Mouse (Mus musculus): ENCODE measurements around the gene Fbxo27. TPM values are rescaled to one million over a fixed set of nuclear protein-coding genes. Genes with fewer than 3 reads are reported as not detected.
"Not testable (repeated sequence)": the region's sequence is repeated elsewhere in the genome, so short reads cannot be mapped to it uniquely, and the experiment has no call there.

The Fbxo27 gene
- total RNA-seq, 2 experiments from 2014 or later = 20.1 to 22.8 TPM

GRCm38 (mm10) chr7:28701306-28701705 is 8.7 kb downstream of the Fbxo27 start:
- intact Hi-C loops (cut with DNase I); DNase-seq: not testable (repeated sequence)

DNA sequence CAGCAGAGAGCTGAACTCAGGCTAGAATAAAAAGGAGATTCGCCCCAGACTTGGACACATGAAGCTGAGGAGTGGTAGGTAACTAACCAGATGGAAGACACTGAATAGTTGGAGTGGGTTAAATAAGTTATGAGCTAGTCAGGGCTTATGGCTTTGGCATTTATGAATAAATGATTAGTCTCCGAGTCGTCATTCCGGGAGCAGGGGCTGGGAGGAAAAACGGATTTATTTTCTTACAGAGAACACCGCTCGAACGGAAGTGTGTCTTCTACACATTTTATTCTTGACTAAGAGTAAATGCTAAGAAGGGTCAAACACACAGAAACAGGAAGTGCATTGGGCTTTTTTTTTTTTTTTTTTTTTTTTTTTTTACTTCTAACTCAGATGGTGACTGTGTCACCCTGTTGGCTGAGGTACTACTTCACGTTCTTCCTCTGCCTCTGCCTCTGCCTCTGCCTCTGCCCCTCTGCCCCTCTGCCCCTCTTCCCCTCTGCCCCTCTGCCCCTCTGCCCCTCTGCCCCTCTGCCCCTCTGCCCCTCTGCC is 10.0 kb downstream of the Fbxo27 start:
- no peak for DNase-seq
- intact Hi-C loops (cut with DNase I) = no loop called here

DNA sequence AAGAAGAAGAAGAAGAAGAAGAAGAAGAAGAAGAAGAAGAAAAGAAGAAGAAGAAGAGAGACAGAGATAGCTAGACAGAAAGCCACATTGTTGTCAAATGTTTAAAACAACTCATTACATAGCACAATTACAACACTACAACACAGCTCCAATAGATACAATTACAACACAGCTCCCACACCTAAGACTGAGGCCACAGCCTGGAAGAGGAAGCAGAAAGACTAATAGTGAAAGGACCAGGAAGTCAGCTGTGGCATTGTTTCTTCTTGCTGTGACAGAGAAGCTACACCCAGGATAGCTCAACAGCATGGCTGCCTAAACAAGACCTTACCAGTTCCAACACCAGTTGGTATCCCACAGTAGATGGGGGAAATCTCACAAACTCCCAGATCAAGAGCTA is 16.8 kb downstream of the Fbxo27 start:
- intact Hi-C loops (cut with DNase I) = no loop called here
- DNase-seq = no peak

GRCm38 (mm10) chr7:28710962-28711361 is 18.3 kb downstream of the Fbxo27 start:
- intact Hi-C loops (cut with DNase I) = no loop called here
- no peak for DNase-seq

GRCm38 (mm10) chr7:28714667-28715066 is 22.0 kb downstream of the Fbxo27 start:
- no peak for DNase-seq
- intact Hi-C loops (cut with DNase I) = loop anchor here (5.0 kb wide), 1 partner anchor 267 kb away; no protein-coding TSS in a partner anchor

DNA sequence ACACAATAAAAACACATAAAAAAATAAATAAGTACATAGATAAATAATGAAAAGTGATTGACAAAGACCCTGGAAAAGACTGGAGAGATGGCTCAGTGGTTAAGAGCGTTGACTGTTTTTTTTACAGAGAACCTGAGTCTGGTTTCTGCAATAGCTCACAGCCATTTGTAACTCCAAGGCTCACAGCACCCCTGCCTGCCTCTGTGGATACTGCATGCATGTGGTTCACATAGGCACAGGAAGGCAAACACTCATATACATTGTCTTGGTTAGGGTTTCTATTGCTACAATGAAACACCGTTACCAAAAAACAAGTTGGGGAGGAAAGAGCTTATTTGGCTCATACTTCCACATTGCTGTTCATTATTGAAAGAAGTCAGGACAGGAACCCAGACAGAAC is 22.9 kb downstream of the Fbxo27 start:
- DNase-seq = no peak

GRCm38 (mm10) chr7:28716590-28717281 is 24.1 kb downstream of the Fbxo27 start, which contains the start of gene Fbxo17:
TSS of gene Fbxo17 (plus strand) at chr7:28716804.
- intact Hi-C loops (cut with DNase I) = loop anchor here (5.0 kb wide), 1 partner anchor 269 kb away; no protein-coding TSS in a partner anchor
- peak; percentile 46 for DNase-seq

More for the DNA sequence above, 22.9 kb downstream of the Fbxo27 start:
- intact Hi-C loops (cut with DNase I) = loop anchor here (5.0 kb wide), 1 partner anchor 268 kb away; no protein-coding TSS in a partner anchor

GRCm38 (mm10) chr7:28717726-28718125 is 25.1 kb downstream of the Fbxo27 start:
- intact Hi-C loops (cut with DNase I) = loop anchor here (5.0 kb wide), 1 partner anchor 270 kb away; no protein-coding TSS in a partner anchor
- no peak for DNase-seq

DNA sequence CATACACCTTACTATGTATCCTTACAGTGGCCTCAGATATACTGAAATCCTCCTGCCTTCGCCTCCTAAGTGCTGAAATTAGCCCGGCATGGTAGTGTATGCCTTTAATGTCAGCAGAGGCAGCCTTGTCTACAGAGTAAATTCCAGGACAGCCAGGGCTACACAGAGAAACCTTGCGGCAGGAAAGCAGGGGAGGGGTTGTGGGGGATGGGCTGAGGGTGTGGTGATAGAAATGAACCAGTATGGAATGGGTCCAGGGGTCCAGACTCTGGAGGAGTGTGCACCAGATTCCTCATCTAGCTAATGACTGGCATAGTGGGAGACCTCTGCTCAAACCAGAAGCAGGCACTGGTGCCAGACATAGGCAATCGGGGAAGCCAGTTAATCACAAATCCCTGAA is 26.5 kb downstream of the Fbxo27 start:
- intact Hi-C loops (cut with DNase I) = loop anchor here (5.0 kb wide), 1 partner anchor 272 kb away; no protein-coding TSS in a partner anchor
- DNase-seq = no peak

- intact Hi-C loops (cut with DNase I) = loop anchor here (5.0 to 10.0 kb wide), 3 partner anchors 65 to 272 kb away; partner anchors contain the start of gene Rinl
- no peak for DNase-seq
These were observed 27.0 kb downstream of the Fbxo27 start for GRCm38 (mm10) chr7:28719650-28720049.

DNA sequence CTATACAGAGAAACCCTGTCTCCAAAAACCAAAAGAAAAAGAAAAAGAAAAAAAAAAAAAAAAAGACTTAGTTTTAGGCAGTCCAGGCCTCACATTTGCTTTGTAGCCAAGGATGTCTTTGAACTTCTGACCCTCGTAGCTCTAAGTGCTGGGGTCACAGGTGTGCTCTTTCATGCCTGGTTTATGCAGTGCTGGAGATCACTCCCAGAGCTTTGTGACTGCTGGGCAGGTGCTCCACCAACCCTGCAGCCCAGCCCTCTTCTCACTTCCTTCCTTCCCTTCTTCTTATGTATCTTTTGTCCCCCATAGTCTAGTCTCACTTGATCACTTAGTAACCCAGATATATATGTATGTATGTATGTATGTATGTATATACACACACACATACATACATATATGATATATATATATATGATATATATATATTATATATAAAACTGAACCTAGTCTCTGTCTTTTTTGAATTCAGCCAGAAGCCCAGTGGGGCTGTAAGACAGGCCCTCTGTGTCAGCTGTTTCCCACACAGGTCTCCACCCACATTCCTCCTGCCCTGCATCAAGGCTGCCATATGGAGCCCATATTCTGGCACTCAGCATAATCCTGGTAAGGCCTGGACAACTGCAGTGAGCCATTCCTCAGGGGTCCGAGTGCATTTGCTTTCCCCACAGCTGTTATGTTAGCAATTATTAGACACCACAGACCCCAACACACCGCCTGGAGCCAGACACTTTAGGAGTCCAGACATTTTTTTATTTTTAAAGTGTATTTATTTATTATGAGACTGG is 28.3 kb downstream of the Fbxo27 start:
- DNase-seq = peak; percentile 37
- intact Hi-C loops (cut with DNase I) = loop anchor here (10.0 kb wide), 2 partner anchors 64 to 116 kb away; partner anchors contain the start of gene Rinl

- intact Hi-C loops (cut with DNase I) = loop anchor here (10.0 kb wide), 2 partner anchors 63 to 117 kb away; partner anchors contain the start of gene Rinl
These were observed 29.4 kb downstream of the Fbxo27 start for GRCm38 (mm10) chr7:28722079-28722478.

GRCm38 (mm10) chr7:28724613-28725012 is 32.0 kb downstream of the Fbxo27 start:
- intact Hi-C loops (cut with DNase I) = loop anchor here (10.0 kb wide), 2 partner anchors 60 to 120 kb away; partner anchors contain the start of gene Rinl
- no peak for DNase-seq

More at GRCm38 (mm10) chr7:28722079-28722478, 29.4 kb downstream of the Fbxo27 start:
- DNase-seq = no peak

DNA sequence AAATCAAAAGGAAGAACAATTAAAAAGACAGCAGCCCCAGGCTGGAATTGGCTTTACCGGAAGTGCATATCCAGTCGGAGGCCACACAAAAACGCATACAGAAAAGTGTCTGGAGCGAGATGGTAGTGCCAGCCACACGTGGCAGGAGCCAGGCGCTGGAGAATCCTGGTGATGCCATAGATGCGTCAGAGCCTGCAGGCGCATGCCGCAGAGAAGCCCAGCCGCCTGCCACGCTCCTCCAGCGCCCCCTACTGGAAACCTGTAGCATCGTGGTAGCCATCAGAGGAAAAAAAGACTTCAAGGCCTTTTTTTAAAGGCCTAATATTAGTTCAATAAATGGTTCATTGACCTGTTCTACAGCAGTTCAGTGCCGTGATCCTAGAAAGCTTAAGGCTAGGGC is 34.0 kb downstream of the Fbxo27 start:
- intact Hi-C loops (cut with DNase I) = loop anchor here (10.0 kb wide), 2 partner anchors 58 to 122 kb away; partner anchors contain the start of gene Rinl
- peak; percentile 82 for DNase-seq

GRCm38 (mm10) chr7:28727649-28728340 is 35.1 kb downstream of the Fbxo27 start:
- intact Hi-C loops (cut with DNase I) = loop anchor here (10.0 kb wide), 2 partner anchors 57 to 123 kb away; partner anchors contain the start of gene Rinl
- DNase-seq = peak; percentile 49

GRCm38 (mm10) chr7:28732341-28733142 is 39.9 kb downstream of the Fbxo27 start:
- intact Hi-C loops (cut with DNase I) = no loop called here
- peak; percentile 73 for DNase-seq

- DNase-seq = no peak
- intact Hi-C loops (cut with DNase I) = no loop called here
These were observed 40.6 kb downstream of the Fbxo27 start for GRCm38 (mm10) chr7:28733211-28733610.

DNA sequence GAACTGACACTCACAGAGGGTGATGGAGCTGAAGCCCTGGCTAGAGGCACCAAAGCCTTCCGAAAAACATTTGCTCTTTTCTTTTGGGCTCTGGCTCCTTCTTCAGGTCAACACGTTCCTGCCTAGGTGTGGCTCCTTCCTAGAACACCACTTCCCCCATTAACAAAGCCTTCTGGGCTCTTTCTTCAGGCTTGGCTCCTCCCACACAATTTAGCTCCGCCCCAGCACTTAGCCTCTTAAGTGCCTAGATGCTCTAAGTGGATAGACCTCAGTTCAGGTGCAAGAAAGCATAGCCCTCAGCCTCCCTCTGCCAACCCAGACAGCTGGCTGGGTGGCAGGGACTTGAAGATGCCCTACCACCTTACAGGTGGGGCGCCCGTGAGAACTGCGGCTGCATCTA is 43.1 kb downstream of the Fbxo27 start:
- no peak for DNase-seq
- intact Hi-C loops (cut with DNase I) = no loop called here

DNA sequence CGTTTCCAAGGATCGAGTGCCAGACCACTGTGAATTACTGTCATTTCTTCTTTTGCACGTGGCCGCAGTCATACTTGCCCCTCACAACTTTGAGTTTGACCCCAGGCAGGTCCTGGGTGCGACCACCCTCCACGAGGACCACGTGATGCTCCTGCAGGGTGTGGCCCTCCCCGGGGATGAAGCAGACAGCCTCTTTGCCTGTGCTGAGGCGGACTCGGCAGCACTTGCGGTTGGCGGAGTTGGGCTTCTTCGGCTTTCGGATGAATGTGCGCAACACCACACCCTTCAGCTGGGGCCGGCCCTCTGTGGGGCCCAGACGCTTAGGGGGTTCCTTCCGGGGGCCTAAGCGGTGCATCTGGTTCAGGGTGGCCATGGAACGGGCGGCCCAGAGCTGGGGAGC is 47.2 kb downstream of the Fbxo27 start:
- no peak for DNase-seq
- intact Hi-C loops (cut with DNase I) = no loop called here

Data from left cerebral cortex, postnatal 4 days (tissue).